Mouse (Mus musculus): ENCODE data around the gene Dab2ip. TPM values are rescaled to one million over a fixed set of nuclear protein-coding genes. Genes with fewer than 3 reads are reported as not detected.
A peak's percentile ranks its signal among the peaks of the same experiment; 100 is the strongest.

Gene Dab2ip
- total and polyA plus RNA-seq, 3 experiments = 4.0 to 9.9 TPM; not detected in 1

- H3K27ac ChIP-seq (ENCODE audit: control insufficient read depth, low read depth, low read length) = peak overlapping the region; percentile 55
- peaks cover 20 to 52% of the 10 kb centered on the region in 2 experiments for H3K4me1 ChIP-seq (ENCODE audit: control insufficient read depth in 1 of 2, insufficient read depth in 2 of 2, low read length in 2 of 2)
- peak overlapping the region; percentile 31 for H3K9ac ChIP-seq (ENCODE audit: control insufficient read depth, low read depth, low read length, poor library complexity, severe bottlenecking)
- peaks cover 0 to 41% of the 10 kb centered on the region in 2 experiments; a peak in 2 of 4 replicates for H3K36me3 ChIP-seq (ENCODE audit: control insufficient read depth in 1 of 2, insufficient read depth in 2 of 2, low read length in 2 of 2)
- TF ChIP-seq KAT2A (conservative IDR thresholded peaks at IDR 0.05; ENCODE audit: low read depth, low read length) (no peak), MAFK (IDR thresholded peaks at IDR 0.05; ENCODE audit: borderline replicate concordance, low read depth, low read length) (no peak), RCOR1 (IDR thresholded peaks at IDR 0.05; ENCODE audit: low read depth, low read length) (no peak)
- no peaks in the 10 kb centered on the region for H3K27me3 ChIP-seq (ENCODE audit: control insufficient read depth in 1 of 2, insufficient read depth in 2 of 2, low read length in 2 of 2)
- H3K79me2 ChIP-seq (ENCODE audit: control insufficient read depth, insufficient read depth, low read length, poor library complexity) = no peaks in the 10 kb centered on the region
- H3K4me3 ChIP-seq (ENCODE audit: control insufficient read depth in 1 of 2, insufficient read depth in 1 of 2, low read depth in 2 of 2, low read length in 2 of 2) = no peak overlapping the region
- DNase-seq (ENCODE audit: low read depth, low spot score) = no peak
- H3K9me3 ChIP-seq (replicated peaks; ENCODE audit: insufficient read depth, low read length) = no peaks in the 10 kb centered on the region
Measured at GRCm38 (mm10) chr2:35509888-35510287, 48.2 kb upstream of the Dab2ip start.

- DNase-seq (ENCODE audit: low read depth, low spot score) = peak; percentile 44
- Histone ChIP-seq H3K27me3 (ENCODE audit: control insufficient read depth in 1 of 2, insufficient read depth in 2 of 2, low read length in 2 of 2) (no peaks in the 10 kb centered on the region), H3K27ac (ENCODE audit: control insufficient read depth, low read depth, low read length) (no peak overlapping the region), H3K4me1 (ENCODE audit: control insufficient read depth in 1 of 2, insufficient read depth in 2 of 2, low read length in 2 of 2) (peaks cover 16 to 43% of the 10 kb centered on the region in 2 experiments), H3K9me3 (replicated peaks; ENCODE audit: insufficient read depth, low read length) (no peaks in the 10 kb centered on the region), H3K4me3 (ENCODE audit: control insufficient read depth in 1 of 2, insufficient read depth in 1 of 2, low read depth in 2 of 2, low read length in 2 of 2) (no peak overlapping the region), H3K9ac (ENCODE audit: control insufficient read depth, low read depth, low read length, poor library complexity, severe bottlenecking) (no peak overlapping the region), H3K79me2 (ENCODE audit: control insufficient read depth, insufficient read depth, low read length, poor library complexity) (no peaks in the 10 kb centered on the region), H3K36me3 (ENCODE audit: control insufficient read depth in 1 of 2, insufficient read depth in 2 of 2, low read length in 2 of 2) (peaks cover 0 to 32% of the 10 kb centered on the region in 2 experiments; a peak in 2 of 4 replicates)
- 0 out of 2 replicates have a peak, but pooled peaks have one; percentile 12 for TF ChIP-seq RCOR1 (IDR thresholded peaks at IDR 0.05; ENCODE audit: low read depth, low read length)
- TF ChIP-seq USF1 (IDR thresholded peaks at IDR 0.05; ENCODE audit: low read depth, low read length) = no peak
- no peak for TF ChIP-seq USF2 (IDR thresholded peaks at IDR 0.05; ENCODE audit: borderline replicate concordance in 1 of 2, insufficient read depth in 1 of 2, low read depth in 1 of 2, low read length in 2 of 2)
- no peak for TF ChIP-seq MAX (IDR thresholded peaks at IDR 0.05; ENCODE audit: low read length)
- TF ChIP-seq NELFE (IDR thresholded peaks at IDR 0.05; ENCODE audit: low read depth, low read length) = no peak
- TF ChIP-seq ETS1 (IDR thresholded peaks at IDR 0.05; ENCODE audit: low read depth, low read length) = no peak
- TF ChIP-seq EP300 (IDR thresholded peaks at IDR 0.05; ENCODE audit: low read depth in 1 of 2, low read length in 2 of 2) = peak; percentile 22 to 37; a peak in 1 of 4 replicates
- TF ChIP-seq E2F4 (IDR thresholded peaks at IDR 0.05; ENCODE audit: borderline replicate concordance, low read depth, low read length) = no peak
- TF ChIP-seq TAL1 (IDR thresholded peaks at IDR 0.05; ENCODE audit: low read length) = peak; percentile 51
- no peak for TF ChIP-seq ZKSCAN1 (IDR thresholded peaks at IDR 0.05; ENCODE audit: low read depth, low read length)
- TF ChIP-seq POLR2AphosphoS5 (IDR thresholded peaks at IDR 0.05; ENCODE audit: borderline replicate concordance, low read depth, low read length) = no peak
- no peak for TF ChIP-seq TCF12 (IDR thresholded peaks at IDR 0.05; ENCODE audit: low read depth, low read length)
- TF ChIP-seq ZMIZ1 (IDR thresholded peaks at IDR 0.05; ENCODE audit: low read depth, low read length) = no peak
Measured at GRCm38 (mm10) chr2:35510920-35511319, 47.1 kb upstream of the Dab2ip start.
